Mouse (Mus musculus) lung, embryonic 16.5 days (tissue): ENCODE measurements around the gene Cryba4. TPM values are rescaled to one million over a fixed set of nuclear protein-coding genes. Genes with fewer than 3 reads are reported as not detected.

Experiments
- ATAC-seq: fragments of 200-750 bp; cut with Nextera tagmentation; 2 replicates; pipeline ENCODE4 v1.8.0; 2017; ENCODE audit warnings: low read depth, mild to moderate bottlenecking, moderate library complexity
- H3K27ac ChIP-seq: fragments of 300-500 bp; sonication (generic); 2 replicates; pipeline ENCODE4 v1.5.1; 2014; ENCODE audit warnings: mild to moderate bottlenecking, control low read depth, low read length
- H3K27me3 ChIP-seq: fragments of 300-500 bp; sonication (generic); 2 replicates; pipeline ENCODE4 v1.6.1; 2014; ENCODE audit warnings: low read depth, low read length, mixed read lengths; ENCODE audit not compliant: control insufficient read depth, insufficient read depth
- H3K36me3 ChIP-seq: fragments of 300-500 bp; sonication (generic); 2 replicates; pipeline ENCODE4 v1.6.1; 2014; ENCODE audit warnings: low read length; ENCODE audit not compliant: control insufficient read depth, insufficient read depth
- H3K4me1 ChIP-seq: fragments of 300-500 bp; sonication (generic); replicated peaks from 2 replicates; pipeline ENCODE4 v1.6.1; 2014; ENCODE audit warnings: low read length, mixed read lengths; ENCODE audit not compliant: control insufficient read depth, insufficient read depth
- H3K4me2 ChIP-seq: fragments of 300-500 bp; sonication (generic); 2 replicates; pipeline ENCODE4 v1.6.1; 2014; ENCODE audit warnings: low read depth, low read length, control low read depth
- H3K4me3 ChIP-seq: fragments of 300-500 bp; sonication (generic); 2 replicates; pipeline ENCODE4 v1.5.1; 2014; ENCODE audit warnings: mild to moderate bottlenecking, low read length, control low read depth
- H3K9ac ChIP-seq: fragments of 300-500 bp; sonication (generic); 2 replicates; pipeline ENCODE4 v1.6.1; 2014; ENCODE audit warnings: low read length, control low read depth
- H3K9me3 ChIP-seq: fragments of 300-500 bp; sonication (generic); 2 replicates; pipeline ENCODE4 v1.6.1; 2016; ENCODE audit warnings: low read length; ENCODE audit not compliant: control insufficient read depth
- WGBS: fragments of 180-500 bp; shearing (Covaris S2); extraction: QIAGEN DNeasy Blood & Tissue Kit; methylation state at CpG from one replicate; pipeline ENCODE4 v1.1.7; 2014; 5-methylcytosine and 5-hydroxymethylcytosine counted together
- polyA plus RNA-seq: library from polyadenylated mRNA; unstranded; fragments of >200 nt; fragmentation: Nextera tagmentation; extraction: Ambion mirVana; gene quantifications from 2 replicates; pipeline ENCODE4 v1.2.1, GENCODE M21; 2015

Cryba4 gene
- polyA plus RNA-seq = 0.84 and 1.0 TPM in 2 replicates

DNA sequence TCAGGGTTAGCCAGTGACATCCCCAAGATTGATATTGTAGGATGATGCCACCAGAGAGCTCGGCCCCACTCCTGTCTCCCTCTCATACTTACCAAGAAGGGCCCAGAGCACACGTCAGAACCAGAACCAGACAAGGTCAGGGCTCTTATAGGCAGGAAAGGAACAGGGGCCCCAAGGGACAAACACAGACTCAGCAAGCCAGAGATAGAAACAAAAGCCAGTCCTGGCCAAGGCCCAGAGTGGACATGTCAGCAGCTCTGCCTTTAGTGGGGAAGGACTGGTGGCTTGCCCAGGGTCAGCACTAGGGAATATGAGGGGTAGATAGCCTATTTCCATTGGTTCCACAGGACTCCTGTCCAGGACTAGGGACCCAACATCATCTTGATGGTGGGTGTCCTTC, at the start of gene Cryba4:
Gene Cryba4 (minus strand): TSS at position 119 of the 400 bp plus-strand sequence.
- H3K27ac ChIP-seq = no peak within 1 kb of the TSS
- H3K9ac ChIP-seq = no peak within 1 kb of the TSS
- H3K4me1 ChIP-seq = peaks cover 12% of the 10 kb centered on the region
- WGBS = 51% methylated on average over 2 of the region's 2 CpGs
- H3K4me3 ChIP-seq = no peak within 1 kb of the TSS
- no peak for ATAC-seq
- no peaks in the 10 kb centered on the region for H3K36me3 ChIP-seq
- no peak within 1 kb of the TSS for H3K4me2 ChIP-seq
- H3K27me3 ChIP-seq = no peaks in the 10 kb centered on the region; the same call in 1 of the 2 replicates
- H3K9me3 ChIP-seq = no peaks in the 10 kb centered on the region

DNA sequence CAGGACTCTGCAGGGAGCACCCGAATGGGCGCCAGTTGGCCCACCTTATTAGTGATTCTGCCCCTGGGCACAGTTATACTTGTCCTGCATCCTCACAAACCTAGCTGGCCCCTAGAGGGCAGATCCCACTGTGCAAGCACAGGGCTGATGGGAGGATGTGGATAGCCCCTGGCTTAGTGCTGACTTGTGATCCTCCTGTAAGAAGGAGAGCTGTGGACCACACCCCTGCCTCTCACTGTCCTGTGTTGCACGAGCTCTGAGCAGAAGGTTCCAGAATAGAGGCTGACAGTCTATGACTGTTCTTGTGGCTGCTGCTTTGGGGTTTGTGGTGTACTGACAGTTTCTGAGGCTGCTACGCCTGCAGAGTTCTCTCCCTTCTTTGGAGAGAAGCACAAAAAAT, 49.4 kb upstream of the Cryba4 start:
- no peak for ATAC-seq
- Histone ChIP-seq H3K4me2 (no peak overlapping the region), H3K27me3 (no peaks in the 10 kb centered on the region), H3K27ac (no peak overlapping the region), H3K9me3 (no peaks in the 10 kb centered on the region), H3K36me3 (peaks cover 3% of the 10 kb centered on the region; the same call in 1 of the 2 replicates), H3K4me3 (no peak overlapping the region), H3K9ac (no peak overlapping the region), H3K4me1 (peaks cover 13% of the 10 kb centered on the region)
- WGBS = 74% methylated on average over 4 of the region's 4 CpGs

- Histone ChIP-seq H3K27me3 (no peaks in the 10 kb centered on the region), H3K36me3 (peaks cover 3% of the 10 kb centered on the region; the same call in 1 of the 2 replicates), H3K4me2 (no peak overlapping the region), H3K4me3 (no peak overlapping the region), H3K4me1 (peaks cover 16% of the 10 kb centered on the region), H3K9ac (no peak overlapping the region), H3K9me3 (no peaks in the 10 kb centered on the region), H3K27ac (no peak overlapping the region)
- WGBS = 77% methylated on average over 6 of the region's 6 CpGs
- no peak for ATAC-seq
Observed at GRCm38 (mm10) chr5:112300721-112301308, 48.5 kb upstream of the Cryba4 start.

DNA sequence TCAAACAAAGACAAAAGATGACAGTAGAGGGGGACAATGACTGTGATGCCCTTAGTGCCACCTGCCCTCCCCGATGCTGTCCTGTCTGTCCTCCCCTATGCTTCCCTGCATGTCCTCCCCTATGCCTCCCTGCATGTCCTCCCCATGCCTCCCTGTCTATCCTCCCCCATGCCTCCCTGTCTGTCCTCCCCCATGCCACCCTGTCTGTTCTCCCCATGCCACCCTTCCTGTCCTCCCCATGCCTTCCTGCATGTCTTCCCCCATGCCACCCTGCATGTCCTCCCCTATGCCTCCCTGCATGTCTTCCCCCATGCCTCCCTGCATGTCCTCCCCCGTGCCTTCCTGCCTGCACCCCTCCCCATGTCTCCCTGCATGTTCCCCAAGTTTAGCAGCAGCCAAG, 47.8 kb upstream of the Cryba4 start:
- peaks cover 16% of the 10 kb centered on the region for H3K4me1 ChIP-seq
- H3K27me3 ChIP-seq = no peaks in the 10 kb centered on the region
- WGBS = 68% methylated on average over 2 of the region's 2 CpGs
- H3K27ac ChIP-seq = no peak overlapping the region
- no peak overlapping the region for H3K4me3 ChIP-seq
- no peak overlapping the region for H3K4me2 ChIP-seq
- ATAC-seq = no peak
- peaks cover 3% of the 10 kb centered on the region; the same call in 1 of the 2 replicates for H3K36me3 ChIP-seq
- no peak overlapping the region for H3K9ac ChIP-seq
- no peaks in the 10 kb centered on the region for H3K9me3 ChIP-seq

DNA sequence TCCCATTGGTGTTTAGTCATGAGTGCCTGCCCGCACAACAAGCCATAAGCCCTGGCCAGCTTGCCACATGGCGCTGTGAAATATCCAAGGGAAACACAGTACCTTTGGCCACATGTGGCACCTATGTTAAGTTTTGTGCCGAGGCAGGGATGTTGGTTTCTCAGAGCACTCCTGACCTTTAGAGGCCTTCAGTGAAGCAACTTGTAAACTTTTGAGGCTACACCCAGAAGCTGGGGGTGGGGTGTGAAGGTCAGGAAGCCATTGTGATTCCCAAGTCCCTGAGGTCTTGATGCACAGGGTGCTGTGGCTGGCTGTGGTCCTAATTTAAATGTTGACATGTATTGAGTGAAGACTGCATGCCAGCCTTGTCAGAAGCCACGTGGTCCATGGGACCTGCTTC, 47.1 kb upstream of the Cryba4 start:
- WGBS = 71% methylated on average over 4 of the region's 4 CpGs
- Histone ChIP-seq H3K36me3 (peaks cover 3% of the 10 kb centered on the region; the same call in 1 of the 2 replicates), H3K27me3 (no peaks in the 10 kb centered on the region), H3K4me3 (no peak overlapping the region), H3K9ac (no peak overlapping the region), H3K9me3 (no peaks in the 10 kb centered on the region), H3K4me1 (peaks cover 21% of the 10 kb centered on the region), H3K4me2 (no peak overlapping the region), H3K27ac (peak overlapping the region; percentile 81)
- no peak for ATAC-seq

GRCm38 (mm10) chr5:112298226-112298988, 46.1 kb upstream of the Cryba4 start:
- WGBS = 72% methylated on average over 12 of the region's 12 CpGs
- 0 out of 2 replicates have a peak overlapping the region, but pooled peaks have one; percentile 6 for H3K4me2 ChIP-seq
- no peaks in the 10 kb centered on the region for H3K27me3 ChIP-seq
- peak overlapping the region; percentile 81 for H3K27ac ChIP-seq
- no peaks in the 10 kb centered on the region for H3K36me3 ChIP-seq
- H3K9ac ChIP-seq = no peak overlapping the region
- H3K4me3 ChIP-seq = no peak overlapping the region
- peak; percentile 82 for ATAC-seq
- peaks cover 21% of the 10 kb centered on the region for H3K4me1 ChIP-seq
- H3K9me3 ChIP-seq = no peaks in the 10 kb centered on the region

DNA sequence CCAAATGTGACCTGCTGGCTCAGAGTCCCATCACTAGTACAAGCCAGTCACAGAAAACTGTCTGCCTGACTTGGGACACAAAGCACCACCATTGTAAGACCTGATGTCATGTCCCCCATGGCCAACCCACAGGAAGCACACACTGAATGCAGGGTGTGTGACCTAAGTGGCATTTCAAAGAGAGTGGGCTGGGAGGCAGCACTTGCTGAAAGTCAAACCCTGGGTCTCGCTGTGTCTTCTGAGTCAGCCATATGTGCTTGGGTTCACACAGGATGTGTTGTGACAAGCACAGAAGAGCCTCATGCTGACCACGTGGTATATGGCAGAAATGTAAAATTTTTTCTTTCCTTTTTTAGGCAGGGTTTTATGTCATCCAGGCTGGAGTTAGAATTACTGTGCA, 44.9 kb upstream of the Cryba4 start:
- ATAC-seq = no peak
- H3K27ac ChIP-seq = peak overlapping the region; percentile 26
- no peak overlapping the region for H3K4me2 ChIP-seq
- H3K9me3 ChIP-seq = no peaks in the 10 kb centered on the region
- H3K27me3 ChIP-seq = no peaks in the 10 kb centered on the region
- peaks cover 21% of the 10 kb centered on the region for H3K4me1 ChIP-seq
- H3K9ac ChIP-seq = no peak overlapping the region
- WGBS = 65% methylated on average over 2 of the region's 2 CpGs
- no peak overlapping the region for H3K4me3 ChIP-seq
- H3K36me3 ChIP-seq = no peaks in the 10 kb centered on the region

DNA sequence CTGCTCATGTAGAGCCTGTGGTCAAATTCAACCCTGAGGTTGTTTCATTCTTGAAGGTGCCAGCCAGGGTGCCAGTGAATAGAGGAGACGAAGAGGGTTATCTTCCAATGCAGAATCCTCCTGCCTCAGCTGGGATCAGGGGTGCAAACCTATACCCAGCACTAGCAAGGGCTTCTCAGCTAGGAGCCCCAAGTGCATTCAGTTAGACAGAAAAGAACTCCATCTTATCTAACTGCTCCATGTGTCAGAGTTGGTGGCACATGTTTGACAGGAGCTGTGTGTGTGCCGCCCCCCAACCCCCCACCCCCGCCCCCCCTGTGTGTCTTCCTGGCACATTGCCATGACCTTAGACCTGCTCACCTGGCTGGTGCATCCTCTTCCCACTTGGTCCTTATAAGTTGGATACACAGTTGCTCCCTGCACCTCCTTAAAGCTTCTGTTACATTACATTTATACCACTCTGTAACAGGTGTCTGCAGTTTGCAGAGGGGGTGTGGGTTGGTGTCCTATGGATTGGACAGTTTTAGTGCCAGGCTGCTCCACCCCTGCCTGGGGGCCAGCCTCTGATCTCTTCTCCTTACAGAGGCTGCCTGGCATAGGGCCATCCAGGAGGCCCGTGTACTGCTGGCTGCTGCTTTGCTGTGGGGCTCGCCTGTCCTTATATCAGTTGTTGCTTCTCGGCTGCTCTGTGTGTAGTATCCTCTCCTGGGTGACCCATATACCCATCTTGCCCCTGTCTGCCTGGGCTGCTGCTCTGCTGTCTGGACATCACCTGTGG, 44.3 kb upstream of the Cryba4 start:
- Histone ChIP-seq H3K9me3 (no peaks in the 10 kb centered on the region), H3K4me3 (no peak overlapping the region), H3K36me3 (no peaks in the 10 kb centered on the region), H3K4me2 (no peak overlapping the region), H3K9ac (no peak overlapping the region), H3K27me3 (no peaks in the 10 kb centered on the region), H3K4me1 (peaks cover 21% of the 10 kb centered on the region), H3K27ac (peak overlapping the region; percentile 26)
- ATAC-seq = no peak
- 47% methylated on average over 6 of the region's 6 CpGs for WGBS

DNA sequence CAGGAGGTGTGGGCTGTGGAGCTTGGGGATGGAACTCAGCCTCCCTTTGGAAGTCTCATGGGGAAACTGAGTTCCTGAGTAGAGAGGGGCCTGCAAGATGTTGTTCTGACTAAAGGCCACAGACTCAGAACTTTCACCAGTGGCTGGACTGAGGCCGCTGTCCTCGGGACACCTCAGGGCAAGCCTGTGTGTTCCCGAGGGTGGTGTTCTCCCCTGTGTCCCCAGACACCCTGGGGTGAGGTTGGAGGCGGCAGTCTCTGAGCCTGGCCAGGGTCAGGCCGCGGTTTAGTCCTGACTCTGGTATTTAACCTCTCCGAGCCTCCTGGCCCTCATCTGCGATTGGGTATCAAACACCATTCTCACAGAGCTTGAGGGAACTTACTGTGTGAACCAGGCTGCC, 43.2 kb upstream of the Cryba4 start:
- Histone ChIP-seq H3K4me3 (no peak overlapping the region), H3K27ac (no peak overlapping the region), H3K4me1 (peaks cover 21% of the 10 kb centered on the region), H3K9ac (no peak overlapping the region), H3K27me3 (no peaks in the 10 kb centered on the region), H3K36me3 (no peaks in the 10 kb centered on the region), H3K4me2 (no peak overlapping the region), H3K9me3 (no peaks in the 10 kb centered on the region)
- WGBS = 66% methylated on average over 8 of the region's 8 CpGs
- ATAC-seq = no peak
